ENCODE assay signal across 8 mouse cellular contexts in the genomic region with DNA sequence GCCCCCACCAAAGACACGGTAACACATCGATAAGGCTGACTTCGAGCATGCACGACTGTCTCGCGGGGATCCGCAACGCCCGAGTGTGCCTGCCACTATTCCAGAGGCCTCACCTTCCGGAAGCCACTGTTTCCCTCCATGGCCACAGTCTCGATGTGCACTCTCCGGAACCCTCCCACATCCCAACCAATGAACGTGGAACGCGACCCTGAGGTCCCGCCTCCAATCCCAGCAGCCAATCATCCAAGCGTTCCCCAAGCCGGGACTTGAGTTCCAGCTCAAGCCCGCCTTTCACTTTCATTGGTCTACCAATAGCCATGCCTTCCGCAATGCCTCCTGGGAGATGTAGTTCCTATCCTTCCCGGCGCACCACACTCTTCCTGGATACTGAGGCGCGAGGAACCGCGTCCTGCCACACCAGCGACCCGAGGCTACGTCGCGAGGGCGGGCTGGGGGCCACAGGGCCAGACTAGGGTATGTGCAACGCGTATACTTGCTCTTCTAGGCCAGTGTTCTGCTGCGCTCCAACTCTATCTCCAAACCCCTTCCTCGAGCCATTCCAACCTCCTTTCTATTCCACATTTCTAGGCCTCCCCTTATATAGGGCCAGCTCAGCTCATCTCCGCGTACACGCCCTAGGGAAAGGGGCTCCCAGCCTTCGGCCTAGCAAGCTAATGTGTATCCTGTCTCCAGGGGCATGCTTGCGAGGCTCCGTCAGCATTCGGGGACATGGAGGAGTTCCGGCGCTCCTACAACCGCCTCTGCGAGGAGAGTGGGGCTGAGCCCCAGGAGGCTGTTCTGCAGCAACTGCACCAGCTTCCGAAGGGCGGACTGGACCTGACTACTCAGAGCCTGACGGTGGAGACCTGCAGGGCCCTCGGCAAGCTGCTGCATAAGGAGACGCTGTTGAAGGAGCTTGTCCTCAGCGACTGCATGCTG. TPM values are rescaled to one million over a fixed set of nuclear protein-coding genes. Genes with fewer than 3 reads are reported as not detected.
DNase-seq lines count a peak whose midpoint lies in the region; ATAC-seq lines count a peak whose summit lies in the region.

Gene Cenpx (minus strand): TSS at position 159 of the 939 bp plus-strand sequence.
Gene Lrrc45 (plus strand): TSS at position 346 of the 939 bp plus-strand sequence.

- 3% methylated on average over 53 of the region's 53 CpGs for WGBS in hindbrain, embryonic 11.5 days

- H3K27ac ChIP-seq in hindbrain, embryonic 11.5 days (ENCODE audit: low read depth, low read length): peak within 1 kb of the TSS; percentile 43; the same call in 1 of the 2 replicates

- no peaks in the 10 kb centered on the region for H3K27me3 ChIP-seq in hindbrain, embryonic 11.5 days (ENCODE audit: control insufficient read depth, insufficient read depth, low read length)

- peak; percentile 95 for ATAC-seq in hindbrain, embryonic 11.5 days (ENCODE audit: low FRiP score)

- peak within 1 kb of the TSS; percentile 94 for H3K4me2 ChIP-seq in hindbrain, embryonic 11.5 days (replicated peaks; ENCODE audit: low read depth, low read length)

- H3K9me3 ChIP-seq in hindbrain, embryonic 11.5 days (ENCODE audit: control insufficient read depth, low read length): no peaks in the 10 kb centered on the region

- peak within 1 kb of the TSS; percentile 83 for H3K9ac ChIP-seq in hindbrain, embryonic 11.5 days (ENCODE audit: low read depth, low read length)

- H3K4me3 ChIP-seq in hindbrain, embryonic 11.5 days (ENCODE audit: low read depth, low read length): peak within 1 kb of the TSS; percentile 53

- H3K36me3 ChIP-seq in hindbrain, embryonic 11.5 days (ENCODE audit: control insufficient read depth, insufficient read depth, low read length): peaks cover 5% of the 10 kb centered on the region; the same call in 1 of the 2 replicates

- peak; percentile 99 for DNase-seq in Muller cell, postnatal 12 days (ENCODE audit: inconsistent ontology term)
- DNase-seq in cerebellum, adult 9-11 months: peak; percentile 98
- peak; percentile 98 to 99 for DNase-seq in frontal cortex, adult 2 months (ENCODE audit: extremely low spot score in 1 of 2, low spot score in 1 of 2)
- DNase-seq in hindbrain, embryonic 11.5 days (ENCODE audit: low spot score): peak; percentile 97
- DNase-seq in layer of hippocampus, postnatal 10 days (ENCODE audit: low spot score in 2 of 2): peak; percentile 96 to 97
- peak; percentile 99 for DNase-seq in lung, postnatal 10 days
- peak; percentile 95 for DNase-seq in ovary, postnatal 36 days (ENCODE audit: low spot score)
- DNase-seq in thymus, postnatal 25 days: peak; percentile 97

- H3K4me1 ChIP-seq in hindbrain, embryonic 11.5 days (replicated peaks; ENCODE audit: control insufficient read depth, insufficient read depth, low read length): peaks cover 11% of the 10 kb centered on the region

RNA-seq across cellular contexts. Expression of gene Cenpx, which starts in this region (rescaled TPM):
- 34.0 and 37.4 TPM in 2 replicates for polyA plus RNA-seq in frontal cortex, adult 2 months (2012; rRNA removed)
- 115 and 121 TPM in 2 replicates for polyA plus RNA-seq in hindbrain, embryonic 11.5 days (2014; fragmentation: Nextera tagmentation; extraction: Ambion mirVana)
- total RNA-seq in layer of hippocampus, postnatal 10 days (2021): 10 to 100 TPM; 30.1 to 32.0 TPM

RNA-seq across cellular contexts. Expression of gene Lrrc45, which starts in this region (rescaled TPM):
- 111 and 130 TPM in 2 replicates for polyA plus RNA-seq in frontal cortex, adult 2 months (2012; rRNA removed)
- 30.7 and 34.4 TPM in 2 replicates for polyA plus RNA-seq in hindbrain, embryonic 11.5 days (2014; fragmentation: Nextera tagmentation; extraction: Ambion mirVana)
- 10 to 100 TPM; 61.1 to 71.1 TPM for total RNA-seq in layer of hippocampus, postnatal 10 days (2021)

Comparison
In these comparisons a context has a peak if more than half of its experiments do, and no peak if none do; other contexts are left out.
1. Peak in every context shown above with its lines: DNase-seq, ATAC-seq, H3K4me3 ChIP-seq and H3K27ac ChIP-seq.